Mouse (Mus musculus): Measurements from ENCODE around the gene Rgs14. TPM values are rescaled to one million over a fixed set of nuclear protein-coding genes. Genes with fewer than 3 reads are reported as not detected.

The Rgs14 gene
- total RNA-seq, 2 experiments from 2014 or later = 0.22 to 0.29 TPM

- intact Hi-C loops (cut with DNase I; ENCODE audit: low total_unique reads) = no loop called here
- DNase-seq = no peak
Observed at GRCm38 (mm10) chr13:55399300-55400038, 29.9 kb downstream of the Rgs14 start.

GRCm38 (mm10) chr13:55400039-55400346, 30.5 kb downstream of the Rgs14 start:
- intact Hi-C loops (cut with DNase I; ENCODE audit: low total_unique reads) = no loop called here
- DNase-seq = no peak

- DNase-seq = no peak
- intact Hi-C loops (cut with DNase I; ENCODE audit: low total_unique reads) = no loop called here
Observed at GRCm38 (mm10) chr13:55403266-55403665, 33.7 kb downstream of the Rgs14 start.

DNA sequence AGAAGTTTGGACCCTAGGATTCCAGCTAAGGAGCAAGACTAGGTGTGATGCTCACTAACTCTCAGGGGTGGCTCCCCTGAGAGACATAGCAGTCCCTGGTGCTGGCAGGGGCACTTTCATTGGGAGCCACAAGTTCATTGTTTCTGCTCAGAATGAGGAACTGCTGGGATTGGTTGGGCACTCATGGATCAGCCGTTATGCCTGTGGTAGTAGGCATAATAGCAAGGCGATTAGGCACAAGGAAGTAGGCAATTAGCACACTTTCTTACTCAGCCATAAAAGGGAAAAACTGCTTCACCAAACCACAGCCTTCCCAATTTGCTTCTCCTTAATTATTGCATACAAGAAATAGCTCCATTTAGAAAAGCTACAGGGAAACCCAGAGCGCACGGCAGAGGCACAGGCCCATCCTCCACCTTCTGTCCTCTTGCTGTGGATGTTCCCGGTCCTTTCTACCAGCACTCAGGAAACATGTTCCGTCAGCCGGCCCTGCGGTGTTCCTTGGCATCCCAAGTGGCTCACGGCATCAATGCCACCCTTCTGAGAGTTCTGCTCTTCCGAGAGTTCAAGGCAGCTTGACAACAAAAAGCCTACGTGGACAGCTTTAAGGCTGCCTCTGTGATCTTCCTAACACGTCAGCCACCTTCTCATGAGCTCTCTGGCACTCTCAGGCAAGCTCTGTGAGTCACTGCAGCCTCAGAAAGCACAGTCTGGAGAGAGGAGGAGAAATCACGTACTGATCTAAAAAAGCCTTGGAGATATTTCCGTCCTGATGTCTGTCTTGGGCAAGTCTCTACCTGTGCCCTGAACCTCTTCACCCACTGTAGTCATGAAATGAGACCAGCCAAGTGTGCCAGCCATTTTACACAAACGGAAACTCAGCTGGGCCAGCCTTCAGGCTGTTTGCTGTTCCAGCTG, 34.7 kb downstream of the Rgs14 start:
- no peak for DNase-seq
- intact Hi-C loops (cut with DNase I; ENCODE audit: low total_unique reads) = no loop called here

GRCm38 (mm10) chr13:55404853-55405782, 35.6 kb downstream of the Rgs14 start:
- DNase-seq = peak; percentile 70

GRCm38 (mm10) chr13:55405783-55406390, 36.4 kb downstream of the Rgs14 start:
- intact Hi-C loops (cut with DNase I; ENCODE audit: low total_unique reads) = loop anchor here (5.0 kb wide), 1 partner anchor 111 kb away; no protein-coding TSS in a partner anchor
- no peak for DNase-seq

More at GRCm38 (mm10) chr13:55404853-55405782, 35.6 kb downstream of the Rgs14 start:
- intact Hi-C loops (cut with DNase I; ENCODE audit: low total_unique reads) = loop anchor here (5.0 kb wide), 1 partner anchor 112 kb away; no protein-coding TSS in a partner anchor

GRCm38 (mm10) chr13:55407341-55407740, 37.8 kb downstream of the Rgs14 start:
- intact Hi-C loops (cut with DNase I; ENCODE audit: low total_unique reads) = loop anchor here (5.0 kb wide), 1 partner anchor 110 kb away; no protein-coding TSS in a partner anchor

GRCm38 (mm10) chr13:55408546-55409120, 39.1 kb downstream of the Rgs14 start:
- no peak for DNase-seq
- intact Hi-C loops (cut with DNase I; ENCODE audit: low total_unique reads) = loop anchor here (5.0 kb wide), 1 partner anchor 109 kb away; no protein-coding TSS in a partner anchor

More at GRCm38 (mm10) chr13:55407341-55407740, 37.8 kb downstream of the Rgs14 start:
- no peak for DNase-seq

- no peak for DNase-seq
- intact Hi-C loops (cut with DNase I; ENCODE audit: low total_unique reads) = no loop called here
Observed at GRCm38 (mm10) chr13:55411826-55412225, 42.3 kb downstream of the Rgs14 start.

GRCm38 (mm10) chr13:55412643-55413307, 43.2 kb downstream of the Rgs14 start:
- intact Hi-C loops (cut with DNase I; ENCODE audit: low total_unique reads) = no loop called here
- DNase-seq = no peak

- no peak for DNase-seq
- intact Hi-C loops (cut with DNase I; ENCODE audit: low total_unique reads) = no loop called here
Observed at GRCm38 (mm10) chr13:55413333-55413732, 43.8 kb downstream of the Rgs14 start.

DNA sequence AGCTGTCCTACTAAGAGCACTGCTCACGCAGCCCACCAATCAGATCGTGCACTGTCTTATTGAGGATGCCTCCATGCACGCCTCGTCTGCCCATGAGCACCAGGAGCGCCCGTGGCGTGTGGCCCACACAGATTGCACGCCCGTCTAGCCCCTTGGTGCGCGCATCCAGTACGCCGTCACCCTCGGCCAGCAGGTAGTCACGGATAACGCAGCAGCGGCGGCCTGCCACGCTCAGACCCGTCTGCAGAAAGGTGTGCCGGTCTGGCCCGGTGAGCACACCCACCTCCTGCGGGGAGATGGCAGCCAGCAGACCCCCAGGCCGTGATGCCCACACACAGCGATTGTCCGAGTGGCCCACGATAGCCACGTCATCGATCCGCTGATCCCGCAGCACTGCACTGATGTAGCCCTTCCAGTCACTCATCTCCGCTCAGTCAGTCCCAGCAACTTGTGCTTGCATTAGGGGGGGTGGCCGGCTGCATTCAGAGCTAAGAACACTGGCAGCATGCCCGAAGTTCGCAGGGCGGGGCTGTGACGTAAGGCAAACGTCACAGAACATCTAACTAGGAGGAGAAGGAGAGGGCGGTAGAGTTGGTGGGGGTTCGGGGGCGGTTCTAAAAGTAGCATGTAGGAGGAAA, 45.3 kb downstream of the Rgs14 start, which contains the start of gene Pfn3:
TSS of gene Pfn3 (minus strand) at position 490 of the 638 bp plus-strand sequence.
- DNase-seq = peak; percentile 28
- intact Hi-C loops (cut with DNase I; ENCODE audit: low total_unique reads) = no loop called here

GRCm38 (mm10) chr13:55418004-55418403, 48.5 kb downstream of the Rgs14 start:
- intact Hi-C loops (cut with DNase I; ENCODE audit: low total_unique reads) = no loop called here
- DNase-seq = peak; percentile 88

DNA sequence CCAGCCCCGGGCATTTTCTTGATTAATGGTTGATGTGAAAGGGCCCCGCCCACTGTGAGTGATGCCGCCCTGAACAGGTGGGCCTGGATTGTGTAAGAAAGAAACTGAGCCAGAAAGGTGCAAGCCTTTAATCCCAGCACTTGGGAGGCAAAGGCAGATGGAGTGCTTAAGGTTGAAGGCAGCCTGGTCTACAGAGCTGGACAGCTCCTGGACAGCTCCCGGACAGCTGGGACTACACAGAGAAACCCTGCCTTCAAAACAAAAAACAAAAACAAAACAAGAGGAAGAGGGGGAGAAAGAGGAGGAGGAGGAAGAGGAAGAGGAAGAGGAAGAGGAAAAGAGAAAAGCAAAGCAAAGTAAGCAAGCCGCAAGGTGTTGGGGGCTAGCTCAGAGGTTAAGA, 49.6 kb downstream of the Rgs14 start:
- no peak for DNase-seq
- intact Hi-C loops (cut with DNase I; ENCODE audit: low total_unique reads) = no loop called here

DNA sequence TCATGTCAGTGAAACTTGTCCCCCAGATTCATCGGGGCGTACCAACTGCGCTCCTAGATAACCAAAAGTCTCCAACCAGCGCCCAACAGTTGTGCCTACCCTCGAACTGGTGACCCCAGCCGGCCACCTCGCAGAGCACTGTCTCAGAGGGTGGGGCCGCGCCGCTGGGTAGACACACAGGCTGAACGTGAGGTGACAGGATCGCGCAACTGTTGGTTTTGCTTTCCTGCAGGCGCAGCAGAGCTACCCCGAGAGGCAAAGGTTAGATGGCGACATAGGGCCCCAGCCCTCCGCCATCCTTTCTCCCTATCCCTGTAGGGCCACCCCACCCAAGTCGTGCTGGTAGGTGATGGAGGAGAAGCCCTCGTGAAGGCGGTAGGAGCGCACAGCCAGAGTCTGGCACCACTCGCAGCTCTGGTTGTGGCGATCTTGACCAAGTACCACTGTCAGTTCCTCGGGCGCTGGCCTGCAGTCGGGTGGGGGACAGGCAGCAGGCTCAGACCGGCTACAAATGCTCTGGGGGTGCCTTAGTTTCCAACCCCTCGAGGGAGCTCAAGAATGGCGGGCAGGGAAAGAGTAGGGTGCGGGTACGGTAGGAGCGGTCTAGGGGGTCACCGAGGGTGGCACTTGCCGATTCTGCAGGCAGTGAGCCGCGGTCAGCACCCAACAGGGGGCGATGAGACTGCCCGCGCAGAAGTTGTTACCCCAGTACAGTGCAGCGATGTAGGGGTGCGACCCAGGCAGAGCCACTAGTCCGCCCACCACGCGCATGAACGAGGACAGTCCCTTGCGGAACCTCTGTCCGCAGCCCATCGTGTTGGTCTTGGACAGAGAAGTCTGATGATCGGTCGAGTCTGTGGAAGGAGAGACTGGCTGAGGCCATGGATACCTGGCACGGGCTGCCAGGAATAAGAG, 50.7 kb downstream of the Rgs14 start:
- intact Hi-C loops (cut with DNase I; ENCODE audit: low total_unique reads) = loop anchor here (2.0 to 5.0 kb wide), 2 partner anchors 49 to 97 kb away; no protein-coding TSS in a partner anchor
- DNase-seq = no peak
